Mouse (Mus musculus) liver, adult 2 months (tissue): ENCODE results near the gene Col6a1. TPM values are rescaled to one million over a fixed set of nuclear protein-coding genes. Genes with fewer than 3 reads are reported as not detected.
A peak's percentile ranks its signal among the peaks of the same experiment; 100 is the strongest.

Experiments used
- DNase-seq: peaks from one replicate; pipeline ENCODE4 v3.0.0-alpha.2; 2011; ENCODE audit warnings: low read depth, low spot score; ENCODE audit errors: extremely low read depth
- H3K27ac ChIP-seq: fragments of 200-500 bp; replicated peaks from 2 replicates; pipeline ENCODE4 v1.5.1; 2012; ENCODE audit warnings: low read depth, mild to moderate bottlenecking, control low read depth, inconsistent platforms, low read length; ENCODE audit not compliant: insufficient read depth
- H3K27me3 ChIP-seq: fragments of 200-500 bp; 2 replicates; pipeline ENCODE4 v1.6.1; 2012; ENCODE audit warnings: mild to moderate bottlenecking, moderate library complexity, low read length, inconsistent platforms; ENCODE audit not compliant: control insufficient read depth, insufficient read depth
- H3K36me3 ChIP-seq: fragments of 200-500 bp; 2 replicates; pipeline ENCODE4 v1.6.1; 2012; ENCODE audit warnings: low read length, inconsistent platforms; ENCODE audit not compliant: control insufficient read depth, insufficient read depth
- H3K4me1 ChIP-seq: fragments of 200-500 bp; 2 replicates; pipeline ENCODE4 v1.6.1; 2011; ENCODE audit warnings: low read length; ENCODE audit not compliant: control insufficient read depth, insufficient read depth
- H3K4me3 ChIP-seq: fragments of 200-500 bp; 2 replicates; pipeline ENCODE4 v1.5.1; 2011; ENCODE audit warnings: low read depth, mild to moderate bottlenecking, control low read depth, low read length, moderate library complexity; ENCODE audit not compliant: insufficient read depth
- H3K79me2 ChIP-seq: fragments of 200-500 bp; 2 replicates; pipeline ENCODE4 v1.6.1; 2012; ENCODE audit warnings: inconsistent platforms, mild to moderate bottlenecking, low read length, moderate library complexity; ENCODE audit not compliant: control insufficient read depth, insufficient read depth
- H3K9ac ChIP-seq: fragments of 200-500 bp; 2 replicates; pipeline ENCODE4 v1.6.1; 2012; ENCODE audit warnings: low read depth, mild to moderate bottlenecking, control low read depth, inconsistent platforms, low read length
- CTCF ChIP-seq: fragments of 200-500 bp; IDR thresholded peaks from 2 replicates; pipeline ENCODE4 v1.5.1; 2011; ENCODE audit warnings: low read depth, low read length, control low read depth
- POLR2A ChIP-seq: fragments of 200-500 bp; IDR thresholded peaks from 2 replicates; pipeline ENCODE4 v1.6.1; 2011; ENCODE audit warnings: low read length, control low read depth; ENCODE audit not compliant: insufficient read depth; ENCODE audit errors: extremely low read depth
- WGBS: fragments of 180-500 bp; shearing (Covaris S2); methylation state at CpG from one replicate; pipeline ENCODE4 v1.1.7; 2018; 5-methylcytosine and 5-hydroxymethylcytosine counted together
- polyA plus RNA-seq: library from polyadenylated mRNA; depleted of rRNA; stranded (reverse); fragments of >200 nt; gene quantifications from 2 replicates; pipeline ENCODE4 v1.2.3, GENCODE M21; 2012
- total RNA-seq: library from RNA; depleted of rRNA; stranded (reverse); fragments of >200 nt; gene quantifications from 2 replicates; pipeline ENCODE4 v1.2.3, GENCODE M21; 2014

Col6a1 gene
- total and polyA plus RNA-seq, 2 experiments: 4.2 to 6.2 TPM

DNA sequence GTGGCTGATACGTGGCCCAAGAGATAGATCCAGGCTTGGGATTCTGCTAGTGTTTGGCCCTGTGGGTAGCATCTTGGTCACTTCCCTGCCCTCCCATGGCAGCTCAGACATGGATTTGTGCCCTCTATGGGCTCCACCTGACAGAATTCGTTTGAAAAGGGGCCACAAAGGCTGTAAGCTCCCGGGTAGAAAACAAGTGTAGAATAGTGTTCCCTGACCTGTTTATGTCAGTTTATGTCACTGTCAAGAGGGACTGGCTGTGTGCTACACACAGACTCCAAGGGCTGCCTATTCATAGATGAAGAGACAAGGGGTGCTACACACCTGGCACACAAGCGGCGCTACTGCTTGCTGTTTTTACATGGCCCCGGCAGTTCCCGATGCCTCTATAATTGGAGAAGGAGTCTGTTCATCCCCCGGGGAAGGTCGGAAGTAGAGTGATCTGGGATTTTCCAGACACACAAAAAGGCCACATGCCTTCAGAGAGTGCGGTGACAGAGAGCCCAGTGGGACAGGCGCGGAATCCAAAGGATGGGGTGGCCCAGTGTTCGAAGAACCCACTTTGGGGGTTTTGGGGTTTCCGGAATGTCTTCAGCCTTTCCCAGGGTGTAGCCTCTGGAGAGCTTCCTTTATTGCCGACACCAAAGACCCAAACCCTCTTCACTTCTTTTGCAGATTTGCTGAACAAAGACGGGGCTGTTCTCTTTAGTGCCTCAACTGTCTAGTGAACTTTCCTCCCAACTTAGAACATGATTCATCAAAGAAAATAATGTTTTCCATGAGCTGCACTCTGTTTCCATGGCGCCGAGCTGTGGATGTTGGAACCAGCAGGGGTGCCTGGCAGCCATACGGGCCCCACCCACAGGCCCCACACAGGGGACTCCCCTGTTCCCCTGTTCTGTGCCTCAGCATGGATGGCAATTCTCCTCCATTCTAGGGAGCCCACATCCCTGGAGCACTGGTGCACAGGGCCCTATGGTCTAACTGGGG is 4.0 kb upstream of the Col6a1 start:
- no peak for TF ChIP-seq CTCF
- no peak for TF ChIP-seq POLR2A
- H3K4me3 ChIP-seq: no peak overlapping the region
- H3K27me3 ChIP-seq: no peaks in the 10 kb centered on the region
- DNase-seq: no peak
- H3K9ac ChIP-seq: no peak overlapping the region
- no peaks in the 10 kb centered on the region for H3K36me3 ChIP-seq
- H3K4me1 ChIP-seq: no peaks in the 10 kb centered on the region
- H3K27ac ChIP-seq: no peak overlapping the region
- H3K79me2 ChIP-seq: no peaks in the 10 kb centered on the region
- 84% methylated on average over 19 of the region's 19 CpGs for WGBS

- TF ChIP-seq CTCF (peak; percentile 73), POLR2A (no peak)
- no peaks in the 10 kb centered on the region for H3K27me3 ChIP-seq
- no peak overlapping the region for H3K9ac ChIP-seq
- H3K4me1 ChIP-seq: no peaks in the 10 kb centered on the region
- no peak overlapping the region for H3K4me3 ChIP-seq
- no peaks in the 10 kb centered on the region for H3K79me2 ChIP-seq
- DNase-seq: peak; percentile 21
- WGBS: 20% methylated on average over 11 of the region's 11 CpGs
- H3K36me3 ChIP-seq: no peaks in the 10 kb centered on the region
- H3K27ac ChIP-seq: no peak overlapping the region
These were observed 2.4 kb upstream of the Col6a1 start for GRCm38 (mm10) chr10:76728369-76728768.

GRCm38 (mm10) chr10:76727301-76727700 is 1.3 kb upstream of the Col6a1 start:
- Histone ChIP-seq H3K4me1 (no peaks in the 10 kb centered on the region), H3K27me3 (no peaks in the 10 kb centered on the region), H3K4me3 (no peak overlapping the region), H3K79me2 (no peaks in the 10 kb centered on the region), H3K36me3 (no peaks in the 10 kb centered on the region), H3K9ac (no peak overlapping the region), H3K27ac (no peak overlapping the region)
- WGBS: 88% methylated on average over 7 of the region's 7 CpGs
- DNase-seq: no peak
- TF ChIP-seq POLR2A (no peak), CTCF (no peak)

DNA sequence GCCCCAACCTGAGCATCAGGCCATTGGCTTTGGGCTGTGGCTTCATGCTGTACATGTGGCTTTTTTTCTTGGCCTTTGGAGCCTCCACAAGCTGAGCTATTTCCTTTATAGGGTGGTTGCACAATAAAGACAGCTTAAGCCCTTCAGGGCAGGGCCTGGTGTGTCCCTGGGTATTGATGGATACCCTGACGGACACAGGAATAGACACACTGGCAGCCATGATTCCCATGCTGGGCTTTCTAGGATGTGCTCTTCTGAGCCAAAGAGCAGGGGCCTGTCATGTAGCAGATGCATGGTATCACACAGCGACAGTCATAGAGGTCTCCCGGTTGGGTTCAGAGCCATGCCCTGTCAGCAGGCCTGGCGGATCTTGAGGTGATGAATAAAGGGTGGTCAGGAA is 898 bp upstream of the Col6a1 start:
- Histone ChIP-seq H3K79me2 (no peaks in the 10 kb centered on the region), H3K27me3 (no peaks in the 10 kb centered on the region), H3K27ac (no peak overlapping the region), H3K4me3 (no peak overlapping the region), H3K9ac (no peak overlapping the region), H3K36me3 (no peaks in the 10 kb centered on the region), H3K4me1 (no peaks in the 10 kb centered on the region)
- no peak for TF ChIP-seq POLR2A
- no peak for TF ChIP-seq CTCF
- DNase-seq: no peak
- WGBS: 95% methylated on average over 4 of the region's 4 CpGs

DNA sequence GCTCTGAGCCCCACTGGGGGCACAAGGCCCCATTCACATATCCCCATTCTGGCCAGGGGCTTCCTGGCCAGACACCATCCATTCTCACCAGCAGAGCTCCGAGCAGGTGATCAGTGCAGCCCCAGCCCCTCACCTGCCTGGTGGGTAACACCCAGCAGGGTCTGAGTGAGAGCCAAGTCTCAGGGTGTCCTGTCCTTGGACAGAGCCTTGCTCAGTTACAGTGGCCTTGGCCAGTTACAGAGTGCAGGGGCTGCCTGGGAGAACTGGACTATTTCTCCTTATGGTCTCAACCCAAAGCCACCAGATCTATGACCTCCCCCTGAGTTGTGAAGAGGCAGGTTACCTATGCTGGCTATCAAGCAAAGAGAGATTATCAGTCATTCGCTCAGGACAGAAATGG is 871 bp downstream of the Col6a1 start:
- DNase-seq: no peak
- H3K27ac ChIP-seq: no peak overlapping the region
- no peaks in the 10 kb centered on the region for H3K36me3 ChIP-seq
- no peaks in the 10 kb centered on the region for H3K79me2 ChIP-seq
- 88% methylated on average over 2 of the region's 2 CpGs for WGBS
- 0 out of 2 replicates have a peak overlapping the region, but pooled peaks have one; percentile 1 for H3K9ac ChIP-seq
- no peaks in the 10 kb centered on the region for H3K4me1 ChIP-seq
- TF ChIP-seq CTCF (no peak), POLR2A (no peak)
- H3K27me3 ChIP-seq: no peaks in the 10 kb centered on the region
- peak overlapping the region; percentile 23; the same call in 1 of the 2 replicates for H3K4me3 ChIP-seq
